Mouse (Mus musculus): ENCODE measurements around the gene Bysl. TPM values are rescaled to one million over a fixed set of nuclear protein-coding genes. Genes with fewer than 3 reads are reported as not detected.

Bysl gene
- polyA plus RNA-seq, 1 experiment from 2014 or later = 19.4 TPM

GRCm38 (mm10) chr17:47596839-47597164, 14.5 kb downstream of the Bysl start:
- Histone ChIP-seq H3K4me1 (replicated peaks; ENCODE audit: control insufficient read depth, insufficient read depth, low read length) (peaks cover 38% of the 10 kb centered on the region), H3K36me3 (ENCODE audit: control insufficient read depth, insufficient read depth, low read length) (peaks cover 28% of the 10 kb centered on the region), H3K9ac (ENCODE audit: low read length) (peak overlapping the region; percentile 79), H3K4me2 (ENCODE audit: low read depth, low read length) (peak overlapping the region; percentile 88; the same call in 1 of the 2 replicates), H3K9me3 (ENCODE audit: control insufficient read depth, low read length) (no peaks in the 10 kb centered on the region), H3K27ac (ENCODE audit: low read length) (peak overlapping the region; percentile 94), H3K4me3 (ENCODE audit: low read length) (peak overlapping the region; percentile 63; the same call in 1 of the 2 replicates), H3K27me3 (ENCODE audit: control insufficient read depth, insufficient read depth, low read depth, low read length) (no peaks in the 10 kb centered on the region)
- ATAC-seq (ENCODE audit: low read depth) = no peak
- WGBS = 59% methylated on average over 5 of the region's 5 CpGs

- Histone ChIP-seq H3K9me3 (ENCODE audit: control insufficient read depth, low read length) (no peaks in the 10 kb centered on the region), H3K27ac (ENCODE audit: low read length) (peak overlapping the region; percentile 94), H3K36me3 (ENCODE audit: control insufficient read depth, insufficient read depth, low read length) (peaks cover 22% of the 10 kb centered on the region), H3K4me2 (ENCODE audit: low read depth, low read length) (peak overlapping the region; percentile 88), H3K4me3 (ENCODE audit: low read length) (peak overlapping the region; percentile 63), H3K9ac (ENCODE audit: low read length) (peak overlapping the region; percentile 79), H3K4me1 (replicated peaks; ENCODE audit: control insufficient read depth, insufficient read depth, low read length) (peaks cover 38% of the 10 kb centered on the region), H3K27me3 (ENCODE audit: control insufficient read depth, insufficient read depth, low read depth, low read length) (no peaks in the 10 kb centered on the region)
- WGBS = 28% methylated on average over 6 of the region's 6 CpGs
- ATAC-seq (ENCODE audit: low read depth) = no peak
Observed at GRCm38 (mm10) chr17:47596162-47596838, 15.0 kb downstream of the Bysl start.

DNA sequence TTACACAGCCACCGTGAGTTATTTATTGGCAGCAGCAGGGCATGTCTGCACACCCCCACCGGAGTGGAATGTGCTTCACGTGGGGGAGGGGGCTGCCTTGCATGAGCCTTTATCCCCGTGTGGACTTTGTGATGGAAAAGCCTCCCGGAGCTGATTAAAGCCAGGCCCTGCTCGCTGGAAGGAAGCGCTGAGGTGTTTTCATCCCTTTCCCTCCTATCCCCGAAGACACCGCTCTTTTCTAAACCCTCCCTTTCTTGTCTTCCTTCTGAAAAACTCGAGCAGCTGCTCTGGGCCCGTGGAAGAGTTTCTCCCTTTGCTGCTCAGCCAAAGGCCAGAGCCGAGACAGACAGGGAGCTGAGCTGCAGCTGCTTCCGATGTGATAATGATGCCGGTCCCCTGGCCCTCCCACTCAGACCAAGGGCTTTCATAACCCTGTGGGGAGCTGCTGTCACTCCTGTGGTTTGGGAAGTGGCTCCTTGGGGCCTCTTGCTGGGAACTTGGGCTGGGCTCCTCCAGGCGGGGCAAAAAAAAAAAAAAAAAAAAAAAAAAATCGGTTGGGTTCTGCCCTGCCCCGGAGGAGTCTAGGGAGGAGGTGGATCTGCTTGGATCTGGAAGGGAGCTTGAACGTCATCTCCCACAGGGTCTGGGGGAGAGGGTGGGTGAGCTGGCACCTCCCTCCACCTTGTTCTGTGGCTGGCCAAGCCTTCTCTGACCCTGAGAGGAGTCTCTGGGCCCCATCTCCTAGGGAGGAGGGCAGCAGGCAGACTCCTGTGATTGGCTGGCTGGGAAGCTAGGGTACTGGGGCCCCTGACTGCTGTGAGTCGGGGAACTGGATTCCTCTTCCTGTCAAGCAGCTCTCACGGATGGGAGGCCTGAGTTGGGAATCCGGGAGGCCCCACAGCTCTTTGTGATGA, 15.8 kb downstream of the Bysl start:
- Histone ChIP-seq H3K27ac (ENCODE audit: low read length) (peak overlapping the region; percentile 94), H3K9ac (ENCODE audit: low read length) (peak overlapping the region; percentile 79), H3K4me3 (ENCODE audit: low read length) (peak overlapping the region; percentile 63), H3K36me3 (ENCODE audit: control insufficient read depth, insufficient read depth, low read length) (peaks cover 15% of the 10 kb centered on the region), H3K4me1 (replicated peaks; ENCODE audit: control insufficient read depth, insufficient read depth, low read length) (peaks cover 38% of the 10 kb centered on the region), H3K27me3 (ENCODE audit: control insufficient read depth, insufficient read depth, low read depth, low read length) (no peaks in the 10 kb centered on the region), H3K4me2 (ENCODE audit: low read depth, low read length) (peak overlapping the region; percentile 88), H3K9me3 (ENCODE audit: control insufficient read depth, low read length) (no peaks in the 10 kb centered on the region)
- WGBS = 2% methylated on average over 19 of the region's 21 CpGs
- ATAC-seq (ENCODE audit: low read depth) = peak; percentile 48

DNA sequence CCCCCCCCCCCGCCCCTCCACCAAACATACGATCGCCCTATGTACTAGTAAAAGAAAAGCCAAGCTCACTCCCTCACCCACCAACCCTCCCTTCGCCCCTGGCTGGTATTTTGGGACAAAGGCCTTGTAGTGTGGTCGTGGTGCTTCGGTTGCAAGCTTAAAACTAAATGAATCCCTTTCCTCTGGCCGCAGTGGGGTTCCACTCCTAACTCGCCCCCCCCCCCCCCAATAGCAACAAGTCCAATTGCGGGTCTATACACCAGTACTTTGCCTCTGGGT, 16.4 kb downstream of the Bysl start:
- no peak for ATAC-seq (ENCODE audit: low read depth)
- no peaks in the 10 kb centered on the region for H3K27me3 ChIP-seq (ENCODE audit: control insufficient read depth, insufficient read depth, low read depth, low read length)
- H3K9ac ChIP-seq (ENCODE audit: low read length) = peak overlapping the region; percentile 79
- H3K9me3 ChIP-seq (ENCODE audit: control insufficient read depth, low read length) = no peaks in the 10 kb centered on the region
- WGBS = under 1% methylated on average over 9 of the region's 9 CpGs
- peak overlapping the region; percentile 63 for H3K4me3 ChIP-seq (ENCODE audit: low read length)
- peak overlapping the region; percentile 94 for H3K27ac ChIP-seq (ENCODE audit: low read length)
- peak overlapping the region; percentile 88 for H3K4me2 ChIP-seq (ENCODE audit: low read depth, low read length)
- peaks cover 13% of the 10 kb centered on the region for H3K36me3 ChIP-seq (ENCODE audit: control insufficient read depth, insufficient read depth, low read length)
- peaks cover 38% of the 10 kb centered on the region for H3K4me1 ChIP-seq (replicated peaks; ENCODE audit: control insufficient read depth, insufficient read depth, low read length)

DNA sequence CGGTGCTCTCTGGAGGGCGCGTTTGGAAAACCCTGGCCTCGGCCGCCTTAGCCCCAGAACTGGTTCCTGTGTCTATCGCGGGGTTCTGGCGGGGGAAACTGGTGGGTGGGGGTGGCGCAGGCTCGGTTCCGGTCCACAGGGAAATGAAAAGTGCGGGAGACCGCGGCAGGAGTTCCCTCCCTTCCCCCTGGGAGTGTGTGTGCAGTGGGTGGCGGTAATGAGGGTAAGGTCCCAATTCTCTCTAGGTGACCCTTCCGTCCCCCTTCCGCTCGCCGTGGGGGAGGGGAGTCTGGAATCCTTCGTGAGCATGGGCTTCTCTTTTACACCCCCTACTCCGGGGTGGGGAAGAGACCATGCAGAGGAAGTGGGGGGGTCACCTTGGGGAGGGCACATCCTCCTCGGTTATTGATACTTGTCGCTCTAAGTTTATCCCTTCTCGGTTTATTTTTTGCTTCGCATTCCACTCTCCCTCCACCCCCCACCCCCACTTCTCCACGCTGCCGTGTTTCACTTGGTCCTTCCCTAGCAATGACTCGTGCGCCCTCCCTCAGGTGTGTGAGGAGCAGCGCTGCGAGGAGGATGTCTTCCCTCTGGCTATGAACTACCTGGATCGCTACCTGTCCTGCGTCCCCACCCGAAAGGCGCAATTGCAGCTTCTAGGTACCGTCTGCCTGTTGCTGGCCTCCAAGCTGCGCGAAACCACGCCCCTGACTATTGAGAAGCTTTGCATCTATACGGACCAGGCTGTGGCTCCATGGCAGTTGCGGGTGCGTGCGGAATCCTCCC, 16.9 kb downstream of the Bysl start:
- under 1% methylated on average over 42 of the region's 43 CpGs for WGBS
- no peaks in the 10 kb centered on the region for H3K27me3 ChIP-seq (ENCODE audit: control insufficient read depth, insufficient read depth, low read depth, low read length)
- H3K4me3 ChIP-seq (ENCODE audit: low read length) = peak overlapping the region; percentile 63
- H3K9me3 ChIP-seq (ENCODE audit: control insufficient read depth, low read length) = no peaks in the 10 kb centered on the region
- peak overlapping the region; percentile 94 for H3K27ac ChIP-seq (ENCODE audit: low read length)
- peaks cover 11% of the 10 kb centered on the region for H3K36me3 ChIP-seq (ENCODE audit: control insufficient read depth, insufficient read depth, low read length)
- peaks cover 32% of the 10 kb centered on the region for H3K4me1 ChIP-seq (replicated peaks; ENCODE audit: control insufficient read depth, insufficient read depth, low read length)
- peak overlapping the region; percentile 79 for H3K9ac ChIP-seq (ENCODE audit: low read length)
- peak overlapping the region; percentile 88 for H3K4me2 ChIP-seq (ENCODE audit: low read depth, low read length)
- ATAC-seq (ENCODE audit: low read depth) = 0 out of 2 replicates have a peak, but pooled peaks have one; percentile 1

DNA sequence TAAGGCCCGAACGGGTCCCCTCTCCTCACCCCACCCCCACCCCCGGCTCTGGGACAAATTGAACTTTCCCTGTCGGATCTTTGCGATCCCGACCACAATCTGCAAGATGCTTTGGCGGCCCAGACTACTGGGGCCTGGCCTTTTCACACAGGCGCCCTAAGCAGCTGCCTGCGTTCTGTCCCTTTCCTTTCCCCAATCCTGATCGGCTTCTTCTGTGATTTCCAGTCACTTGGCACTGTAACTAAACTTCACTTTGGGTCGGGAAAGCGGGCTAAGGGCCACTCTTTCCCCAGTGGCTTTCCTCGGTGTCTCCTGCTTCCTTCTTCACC, 17.5 kb downstream of the Bysl start:
- Histone ChIP-seq H3K9me3 (ENCODE audit: control insufficient read depth, low read length) (no peaks in the 10 kb centered on the region), H3K4me2 (ENCODE audit: low read depth, low read length) (peak overlapping the region; percentile 88), H3K27me3 (ENCODE audit: control insufficient read depth, insufficient read depth, low read depth, low read length) (no peaks in the 10 kb centered on the region), H3K27ac (ENCODE audit: low read length) (peak overlapping the region; percentile 94), H3K9ac (ENCODE audit: low read length) (peak overlapping the region; percentile 79), H3K4me3 (ENCODE audit: low read length) (peak overlapping the region; percentile 63), H3K4me1 (replicated peaks; ENCODE audit: control insufficient read depth, insufficient read depth, low read length) (peaks cover 32% of the 10 kb centered on the region), H3K36me3 (ENCODE audit: control insufficient read depth, insufficient read depth, low read length) (peaks cover 11% of the 10 kb centered on the region)
- WGBS = 0% methylated on average over 13 of the region's 13 CpGs
- no peak for ATAC-seq (ENCODE audit: low read depth)

- peaks cover 32% of the 10 kb centered on the region for H3K4me1 ChIP-seq (replicated peaks; ENCODE audit: control insufficient read depth, insufficient read depth, low read length)
- H3K27me3 ChIP-seq (ENCODE audit: control insufficient read depth, insufficient read depth, low read depth, low read length) = no peaks in the 10 kb centered on the region
- peak overlapping the region; percentile 79 for H3K9ac ChIP-seq (ENCODE audit: low read length)
- peak overlapping the region; percentile 94 for H3K27ac ChIP-seq (ENCODE audit: low read length)
- under 1% methylated on average over 57 of the region's 63 CpGs for WGBS
- no peaks in the 10 kb centered on the region for H3K9me3 ChIP-seq (ENCODE audit: control insufficient read depth, low read length)
- H3K36me3 ChIP-seq (ENCODE audit: control insufficient read depth, insufficient read depth, low read length) = peaks cover 7% of the 10 kb centered on the region
- ATAC-seq (ENCODE audit: low read depth) = peak; percentile 91
- H3K4me2 ChIP-seq (ENCODE audit: low read depth, low read length) = peak overlapping the region; percentile 88
- H3K4me3 ChIP-seq (ENCODE audit: low read length) = peak overlapping the region; percentile 63
Observed at GRCm38 (mm10) chr17:47593215-47593853, 18.0 kb downstream of the Bysl start.

- WGBS = 61% methylated on average over 3 of the region's 3 CpGs
- Histone ChIP-seq H3K27me3 (ENCODE audit: control insufficient read depth, insufficient read depth, low read depth, low read length) (no peaks in the 10 kb centered on the region), H3K27ac (ENCODE audit: low read length) (no peak overlapping the region), H3K36me3 (ENCODE audit: control insufficient read depth, insufficient read depth, low read length) (no peaks in the 10 kb centered on the region), H3K4me2 (ENCODE audit: low read depth, low read length) (no peak overlapping the region), H3K9me3 (ENCODE audit: control insufficient read depth, low read length) (no peaks in the 10 kb centered on the region), H3K4me3 (ENCODE audit: low read length) (no peak overlapping the region), H3K9ac (ENCODE audit: low read length) (no peak overlapping the region), H3K4me1 (replicated peaks; ENCODE audit: control insufficient read depth, insufficient read depth, low read length) (peaks cover 11% of the 10 kb centered on the region)
- ATAC-seq (ENCODE audit: low read depth) = no peak
Observed at GRCm38 (mm10) chr17:47591073-47591472, 20.2 kb downstream of the Bysl start.

Measured in lung, embryonic 16.5 days (tissue).